Mouse (Mus musculus): ENCODE results near the gene Ulk3. TPM values are rescaled to one million over a fixed set of nuclear protein-coding genes. Genes with fewer than 3 reads are reported as not detected.
A peak's percentile ranks its signal among the peaks of the same experiment; 100 is the strongest.

Gene Ulk3
- polyA plus RNA-seq, 1 experiment: 14.0 TPM

GRCm38 (mm10) chr9:57568500-57568899 is 20.8 kb upstream of the Ulk3 start:
- Histone ChIP-seq H3K27me3 (ENCODE audit: control insufficient read depth, insufficient read depth, low read length) (no peaks in the 10 kb centered on the region), H3K27ac (ENCODE audit: insufficient read depth, low read depth, low read length) (peak overlapping the region; percentile 1; the same call in 1 of the 2 replicates), H3K36me3 (ENCODE audit: control insufficient read depth, insufficient read depth, low read length) (peaks cover 38% of the 10 kb centered on the region), H3K4me1 (ENCODE audit: control insufficient read depth, insufficient read depth, insufficient read length, low read length) (peaks cover 25% of the 10 kb centered on the region), H3K4me3 (ENCODE audit: low read depth, low read length) (no peak overlapping the region)
- no peak for TF ChIP-seq POLR2A (IDR thresholded peaks at IDR 0.05; ENCODE audit: low read depth, low read length)
- TF ChIP-seq CTCF (IDR thresholded peaks at IDR 0.05; ENCODE audit: extremely low read depth, insufficient read length, insufficient replicate concordance, low read depth, low read length): no peak
- 95% methylated on average over 6 of the region's 6 CpGs for WGBS

- no peaks in the 10 kb centered on the region for H3K27me3 ChIP-seq (ENCODE audit: control insufficient read depth, insufficient read depth, low read length)
- TF ChIP-seq CTCF (IDR thresholded peaks at IDR 0.05; ENCODE audit: extremely low read depth, insufficient read length, insufficient replicate concordance, low read depth, low read length) (no peak), POLR2A (IDR thresholded peaks at IDR 0.05; ENCODE audit: low read depth, low read length) (no peak)
These were observed 14.9 kb upstream of the Ulk3 start for GRCm38 (mm10) chr9:57574397-57574796.

GRCm38 (mm10) chr9:57575577-57575976 is 13.7 kb upstream of the Ulk3 start:
- Histone ChIP-seq H3K36me3 (ENCODE audit: control insufficient read depth, insufficient read depth, low read length) (peaks cover 64% of the 10 kb centered on the region), H3K27me3 (ENCODE audit: control insufficient read depth, insufficient read depth, low read length) (no peaks in the 10 kb centered on the region), H3K4me1 (ENCODE audit: control insufficient read depth, insufficient read depth, insufficient read length, low read length) (no peaks in the 10 kb centered on the region), H3K27ac (ENCODE audit: insufficient read depth, low read depth, low read length) (no peak overlapping the region), H3K4me3 (ENCODE audit: low read depth, low read length) (no peak overlapping the region)
- TF ChIP-seq CTCF (IDR thresholded peaks at IDR 0.05; ENCODE audit: extremely low read depth, insufficient read length, insufficient replicate concordance, low read depth, low read length): no peak
- no peak for TF ChIP-seq POLR2A (IDR thresholded peaks at IDR 0.05; ENCODE audit: low read depth, low read length)
- 67% methylated on average over 3 of the region's 3 CpGs for WGBS

More at GRCm38 (mm10) chr9:57574397-57574796, 14.9 kb upstream of the Ulk3 start:
- no peaks in the 10 kb centered on the region for H3K4me1 ChIP-seq (ENCODE audit: control insufficient read depth, insufficient read depth, insufficient read length, low read length)
- H3K36me3 ChIP-seq (ENCODE audit: control insufficient read depth, insufficient read depth, low read length): peaks cover 57% of the 10 kb centered on the region
- no peak overlapping the region for H3K4me3 ChIP-seq (ENCODE audit: low read depth, low read length)
- no peak overlapping the region for H3K27ac ChIP-seq (ENCODE audit: insufficient read depth, low read depth, low read length)

GRCm38 (mm10) chr9:57577144-57577849 is 12.0 kb upstream of the Ulk3 start:
- peaks cover 70% of the 10 kb centered on the region for H3K36me3 ChIP-seq (ENCODE audit: control insufficient read depth, insufficient read depth, low read length)
- WGBS: 75% methylated on average over 6 of the region's 6 CpGs
- TF ChIP-seq CTCF (IDR thresholded peaks at IDR 0.05; ENCODE audit: extremely low read depth, insufficient read length, insufficient replicate concordance, low read depth, low read length) (no peak), POLR2A (IDR thresholded peaks at IDR 0.05; ENCODE audit: low read depth, low read length) (no peak)

GRCm38 (mm10) chr9:57584991-57585390 is 4.3 kb upstream of the Ulk3 start:
- Histone ChIP-seq H3K36me3 (ENCODE audit: control insufficient read depth, insufficient read depth, low read length) (peaks cover 73% of the 10 kb centered on the region), H3K27ac (ENCODE audit: insufficient read depth, low read depth, low read length) (no peak overlapping the region), H3K27me3 (ENCODE audit: control insufficient read depth, insufficient read depth, low read length) (no peaks in the 10 kb centered on the region), H3K4me3 (ENCODE audit: low read depth, low read length) (no peak overlapping the region), H3K4me1 (ENCODE audit: control insufficient read depth, insufficient read depth, insufficient read length, low read length) (peaks cover 2% of the 10 kb centered on the region)
- 83% methylated on average over 3 of the region's 3 CpGs for WGBS
- TF ChIP-seq CTCF (IDR thresholded peaks at IDR 0.05; ENCODE audit: extremely low read depth, insufficient read length, insufficient replicate concordance, low read depth, low read length) (no peak), POLR2A (IDR thresholded peaks at IDR 0.05; ENCODE audit: low read depth, low read length) (no peak)

More at GRCm38 (mm10) chr9:57577144-57577849, 12.0 kb upstream of the Ulk3 start:
- H3K4me1 ChIP-seq (ENCODE audit: control insufficient read depth, insufficient read depth, insufficient read length, low read length): no peaks in the 10 kb centered on the region
- H3K4me3 ChIP-seq (ENCODE audit: low read depth, low read length): no peak overlapping the region
- H3K27ac ChIP-seq (ENCODE audit: insufficient read depth, low read depth, low read length): no peak overlapping the region
- H3K27me3 ChIP-seq (ENCODE audit: control insufficient read depth, insufficient read depth, low read length): no peaks in the 10 kb centered on the region

GRCm38 (mm10) chr9:57590726-57591125 is 1.5 kb downstream of the Ulk3 start:
- no peak overlapping the region for H3K4me3 ChIP-seq (ENCODE audit: low read depth, low read length)
- TF ChIP-seq CTCF (IDR thresholded peaks at IDR 0.05; ENCODE audit: extremely low read depth, insufficient read length, insufficient replicate concordance, low read depth, low read length) (no peak), POLR2A (IDR thresholded peaks at IDR 0.05; ENCODE audit: low read depth, low read length) (no peak)
- peaks cover 52% of the 10 kb centered on the region for H3K36me3 ChIP-seq (ENCODE audit: control insufficient read depth, insufficient read depth, low read length)
- H3K27ac ChIP-seq (ENCODE audit: insufficient read depth, low read depth, low read length): no peak overlapping the region
- H3K27me3 ChIP-seq (ENCODE audit: control insufficient read depth, insufficient read depth, low read length): no peaks in the 10 kb centered on the region
- peaks cover 13% of the 10 kb centered on the region for H3K4me1 ChIP-seq (ENCODE audit: control insufficient read depth, insufficient read depth, insufficient read length, low read length)
- 73% methylated on average over 5 of the region's 5 CpGs for WGBS

- 54% methylated on average over 12 of the region's 12 CpGs for WGBS
- Histone ChIP-seq H3K4me3 (ENCODE audit: low read depth, low read length) (peak overlapping the region; percentile 42), H3K27me3 (ENCODE audit: control insufficient read depth, insufficient read depth, low read length) (no peaks in the 10 kb centered on the region), H3K36me3 (ENCODE audit: control insufficient read depth, insufficient read depth, low read length) (peaks cover 35% of the 10 kb centered on the region), H3K4me1 (ENCODE audit: control insufficient read depth, insufficient read depth, insufficient read length, low read length) (peaks cover 13% of the 10 kb centered on the region), H3K27ac (ENCODE audit: insufficient read depth, low read depth, low read length) (peak overlapping the region; percentile 76)
- TF ChIP-seq POLR2A (IDR thresholded peaks at IDR 0.05; ENCODE audit: low read depth, low read length) (no peak), CTCF (IDR thresholded peaks at IDR 0.05; ENCODE audit: extremely low read depth, insufficient read length, insufficient replicate concordance, low read depth, low read length) (no peak)
These were observed 4.4 kb downstream of the Ulk3 start for GRCm38 (mm10) chr9:57593454-57594173.

All from small intestine, adult 2 months (tissue).